Mouse (Mus musculus): Measurements from ENCODE around the gene Abhd17c. TPM values are rescaled to one million over a fixed set of nuclear protein-coding genes. Genes with fewer than 3 reads are reported as not detected.

Abhd17c gene
- total RNA-seq (2014; rRNA removed) (81.9 and 89.8 TPM in 2 replicates), polyA plus RNA-seq (2015; fragmentation: Nextera tagmentation; extraction: Ambion mirVana) (66.9 and 76.9 TPM in 2 replicates)

GRCm38 (mm10) chr7:84151001-84151959, at the start of gene Abhd17c:
Abhd17c (minus strand) TSS chr7:84151893.
- peak within 1 kb of the TSS; percentile 96 for H3K27ac ChIP-seq (ENCODE audit: low read depth, low read length)
- no peaks in the 10 kb centered on the region for H3K27me3 ChIP-seq (ENCODE audit: insufficient read depth, low read length)
- H3K36me3 ChIP-seq (ENCODE audit: insufficient read depth, low read length) = no peaks in the 10 kb centered on the region
- TF ChIP-seq CTCF (IDR thresholded peaks at IDR 0.05) = no peak
- H3K4me1 ChIP-seq (ENCODE audit: insufficient read depth, low read length) = peaks cover 21% of the 10 kb centered on the region
- peak within 1 kb of the TSS; percentile 96 for H3K4me3 ChIP-seq (ENCODE audit: low read depth, low read length)
- H3K9ac ChIP-seq (replicated peaks; ENCODE audit: low read length, poor library complexity, severe bottlenecking) = peak within 1 kb of the TSS; percentile 98
- DNase-seq (ENCODE audit: low spot score) (peak; percentile 70), ATAC-seq (ENCODE audit: low FRiP score) (peak; percentile 79)
- no peaks in the 10 kb centered on the region for H3K9me3 ChIP-seq (ENCODE audit: low read length)
- peak within 1 kb of the TSS; percentile 96 for H3K4me2 ChIP-seq (ENCODE audit: low read depth, low read length, poor library complexity, severe bottlenecking)
- under 1% methylated on average over 94 of the region's 109 CpGs for WGBS

GRCm38 (mm10) chr7:84197208-84197860, 45.6 kb upstream of the Abhd17c start:
- H3K4me2 ChIP-seq (ENCODE audit: low read depth, low read length, poor library complexity, severe bottlenecking) = no peak overlapping the region
- no peak overlapping the region for H3K9ac ChIP-seq (replicated peaks; ENCODE audit: low read length, poor library complexity, severe bottlenecking)
- no peaks in the 10 kb centered on the region for H3K36me3 ChIP-seq (ENCODE audit: insufficient read depth, low read length)
- no peak for TF ChIP-seq CTCF (IDR thresholded peaks at IDR 0.05)
- no peaks in the 10 kb centered on the region for H3K4me1 ChIP-seq (ENCODE audit: insufficient read depth, low read length)
- WGBS = 90% methylated on average over 6 of the region's 6 CpGs
- ATAC-seq (ENCODE audit: low FRiP score) = no peak
- no peak for DNase-seq (ENCODE audit: low spot score)
- H3K27ac ChIP-seq (ENCODE audit: low read depth, low read length) = no peak overlapping the region
- H3K4me3 ChIP-seq (ENCODE audit: low read depth, low read length) = no peak overlapping the region
- H3K27me3 ChIP-seq (ENCODE audit: insufficient read depth, low read length) = no peaks in the 10 kb centered on the region
- no peaks in the 10 kb centered on the region for H3K9me3 ChIP-seq (ENCODE audit: low read length)

- no peak overlapping the region for H3K27ac ChIP-seq (ENCODE audit: low read depth, low read length)
- H3K4me1 ChIP-seq (ENCODE audit: insufficient read depth, low read length) = no peaks in the 10 kb centered on the region
- no peaks in the 10 kb centered on the region for H3K27me3 ChIP-seq (ENCODE audit: insufficient read depth, low read length)
- H3K4me2 ChIP-seq (ENCODE audit: low read depth, low read length, poor library complexity, severe bottlenecking) = no peak overlapping the region
- no peak for ATAC-seq (ENCODE audit: low FRiP score)
- no peak for DNase-seq (ENCODE audit: low spot score)
- H3K9ac ChIP-seq (replicated peaks; ENCODE audit: low read length, poor library complexity, severe bottlenecking) = no peak overlapping the region
- 88% methylated on average over 6 of the region's 6 CpGs for WGBS
- H3K36me3 ChIP-seq (ENCODE audit: insufficient read depth, low read length) = no peaks in the 10 kb centered on the region
- H3K4me3 ChIP-seq (ENCODE audit: low read depth, low read length) = no peak overlapping the region
- H3K9me3 ChIP-seq (ENCODE audit: low read length) = no peaks in the 10 kb centered on the region
- TF ChIP-seq CTCF (IDR thresholded peaks at IDR 0.05) = no peak
Measured at GRCm38 (mm10) chr7:84196221-84196620, 44.5 kb upstream of the Abhd17c start.

GRCm38 (mm10) chr7:84192256-84192655, 40.6 kb upstream of the Abhd17c start:
- ATAC-seq (ENCODE audit: low FRiP score) = no peak
- H3K9ac ChIP-seq (replicated peaks; ENCODE audit: low read length, poor library complexity, severe bottlenecking) = no peak overlapping the region
- no peaks in the 10 kb centered on the region for H3K27me3 ChIP-seq (ENCODE audit: insufficient read depth, low read length)
- H3K4me1 ChIP-seq (ENCODE audit: insufficient read depth, low read length) = no peaks in the 10 kb centered on the region
- 89% methylated on average over 3 of the region's 3 CpGs for WGBS
- no peak overlapping the region for H3K4me3 ChIP-seq (ENCODE audit: low read depth, low read length)
- no peak for DNase-seq (ENCODE audit: low spot score)
- H3K36me3 ChIP-seq (ENCODE audit: insufficient read depth, low read length) = no peaks in the 10 kb centered on the region
- H3K4me2 ChIP-seq (ENCODE audit: low read depth, low read length, poor library complexity, severe bottlenecking) = no peak overlapping the region
- no peak for TF ChIP-seq CTCF (IDR thresholded peaks at IDR 0.05)
- no peaks in the 10 kb centered on the region; the same call in 1 of the 2 replicates for H3K9me3 ChIP-seq (ENCODE audit: low read length)
- no peak overlapping the region for H3K27ac ChIP-seq (ENCODE audit: low read depth, low read length)

DNA sequence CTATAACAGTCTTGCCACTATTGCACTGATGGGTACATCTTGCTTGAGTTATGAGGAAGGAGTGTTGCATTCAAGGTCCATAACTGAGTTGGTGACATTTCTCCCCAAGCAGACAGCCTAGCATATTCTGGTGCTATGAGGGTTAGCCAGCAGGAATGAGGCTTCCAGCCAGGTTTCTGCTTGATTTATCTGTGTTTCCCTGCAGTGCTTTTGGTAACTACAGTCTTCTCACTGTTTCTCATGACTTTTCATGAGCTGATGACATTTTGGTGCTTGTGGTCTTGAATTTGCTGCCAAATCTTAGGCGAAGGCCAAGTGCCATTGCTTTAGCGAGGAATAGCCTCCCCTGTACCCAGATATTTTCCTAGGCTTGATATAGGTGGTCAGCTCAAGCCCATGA, 39.8 kb upstream of the Abhd17c start:
- H3K27me3 ChIP-seq (ENCODE audit: insufficient read depth, low read length) = no peaks in the 10 kb centered on the region
- no peak overlapping the region for H3K27ac ChIP-seq (ENCODE audit: low read depth, low read length)
- no peak for TF ChIP-seq CTCF (IDR thresholded peaks at IDR 0.05)
- H3K4me1 ChIP-seq (ENCODE audit: insufficient read depth, low read length) = no peaks in the 10 kb centered on the region
- H3K36me3 ChIP-seq (ENCODE audit: insufficient read depth, low read length) = no peaks in the 10 kb centered on the region
- ATAC-seq (ENCODE audit: low FRiP score) (no peak), DNase-seq (ENCODE audit: low spot score) (no peak)
- no peak overlapping the region for H3K9ac ChIP-seq (replicated peaks; ENCODE audit: low read length, poor library complexity, severe bottlenecking)
- WGBS = 94% methylated on average over 2 of the region's 2 CpGs
- no peak overlapping the region for H3K4me2 ChIP-seq (ENCODE audit: low read depth, low read length, poor library complexity, severe bottlenecking)
- H3K9me3 ChIP-seq (ENCODE audit: low read length) = no peaks in the 10 kb centered on the region; the same call in 1 of the 2 replicates
- H3K4me3 ChIP-seq (ENCODE audit: low read depth, low read length) = no peak overlapping the region

GRCm38 (mm10) chr7:84188196-84188595, 36.5 kb upstream of the Abhd17c start:
- TF ChIP-seq CTCF (IDR thresholded peaks at IDR 0.05) = no peak
- no peak overlapping the region for H3K4me3 ChIP-seq (ENCODE audit: low read depth, low read length)

More at GRCm38 (mm10) chr7:84188196-84188595, 36.5 kb upstream of the Abhd17c start:
- Histone ChIP-seq H3K27ac (ENCODE audit: low read depth, low read length) (no peak overlapping the region), H3K4me1 (ENCODE audit: insufficient read depth, low read length) (no peaks in the 10 kb centered on the region), H3K4me2 (ENCODE audit: low read depth, low read length, poor library complexity, severe bottlenecking) (no peak overlapping the region), H3K27me3 (ENCODE audit: insufficient read depth, low read length) (no peaks in the 10 kb centered on the region), H3K9me3 (ENCODE audit: low read length) (no peaks in the 10 kb centered on the region; the same call in 1 of the 2 replicates), H3K36me3 (ENCODE audit: insufficient read depth, low read length) (no peaks in the 10 kb centered on the region), H3K9ac (replicated peaks; ENCODE audit: low read length, poor library complexity, severe bottlenecking) (no peak overlapping the region)
- DNase-seq (ENCODE audit: low spot score) (no peak), ATAC-seq (ENCODE audit: low FRiP score) (no peak)
- 81% methylated on average over 5 of the region's 5 CpGs for WGBS

All from midbrain, postnatal 0 days (tissue).